In genomic region chr9:34708691-34709090, GRCm38 (mm10) we compare ENCODE assay signal across 16 mouse cellular contexts.
"Had no signal": no experiment of that assay in that cellular context is flagged by ENCODE, and none has a peak within 500 bp of the region (broad histone marks: within the 10 kb centered on the region; RNA-seq: fewer than 3 reads in every experiment).

No protein-coding gene starts in this region.

- ATAC-seq: hindbrain, postnatal 0 days; intestine, embryonic 16.5 days; liver, embryonic 12.5 days had no signal

- DNase-seq: gastrocnemius, postnatal 14 days; gastrocnemius, postnatal 36 days; heart, adult 11 months; heart, adult 2 months; heart, postnatal 14 days; heart, postnatal 36 days; kidney, adult 11 months; kidney, adult 2 months; kidney, adult 9 months; kidney, postnatal 14 days; kidney, postnatal 36 days; left cerebral cortex, postnatal 4 days; lung, adult 18-20 months had no signal
